In genomic region chr6:70791824-70792535, GRCm38 (mm10) we compare ENCODE assay signal across 8 mouse cellular contexts. TPM values are rescaled to one million over a fixed set of nuclear protein-coding genes. Genes with fewer than 3 reads are reported as not detected.
A peak's percentile ranks its signal among the peaks of the same experiment; 100 is the strongest.
DNase-seq lines count a peak whose midpoint lies in the region; ATAC-seq lines count a peak whose summit lies in the region.

Gene Rpia (minus strand): TSS chr6:70792232.

- ATAC-seq in heart, embryonic 14.5 days (ENCODE audit: insufficient number of reproducible peaks, insufficient read depth, low FRiP score, low read depth), result peak; percentile 97
- peak; percentile 88 for ATAC-seq in liver, embryonic 13.5 days (ENCODE audit: low read depth)
- peak; percentile 97 for ATAC-seq in stomach, embryonic 16.5 days (ENCODE audit: insufficient read depth, low FRiP score)

- peak within 1 kb of the TSS; percentile 81 for H3K9ac ChIP-seq in heart, embryonic 14.5 days (ENCODE audit: low read length)
- H3K9ac ChIP-seq in liver, embryonic 13.5 days, result peak within 1 kb of the TSS; percentile 91
- peak within 1 kb of the TSS; percentile 80 for H3K9ac ChIP-seq in stomach, embryonic 16.5 days (ENCODE audit: low read length)

- H3K4me2 ChIP-seq in heart, embryonic 14.5 days (ENCODE audit: low read length), result peak within 1 kb of the TSS; percentile 97
- peak within 1 kb of the TSS; percentile 96 for H3K4me2 ChIP-seq in liver, embryonic 13.5 days
- peak within 1 kb of the TSS; percentile 87 for H3K4me2 ChIP-seq in stomach, embryonic 16.5 days (ENCODE audit: low read depth, low read length)

- no peaks in the 10 kb centered on the region for H3K36me3 ChIP-seq in heart, embryonic 14.5 days (ENCODE audit: control insufficient read depth, insufficient read depth, low read length)
- H3K36me3 ChIP-seq in liver, embryonic 13.5 days, result peaks cover 17% of the 10 kb centered on the region
- no peaks in the 10 kb centered on the region for H3K36me3 ChIP-seq in stomach, embryonic 16.5 days (ENCODE audit: control insufficient read depth, insufficient read depth, low read length)

- H3K27ac ChIP-seq in brown adipose tissue, adult 24 weeks (replicated peaks; ENCODE audit: low read depth, low read length), result peak within 1 kb of the TSS; percentile 61
- H3K27ac ChIP-seq in heart, embryonic 14.5 days (replicated peaks in 1 of 2; ENCODE audit: control insufficient read depth in 1 of 2, insufficient read depth in 1 of 2, low read depth in 2 of 2, low read length in 2 of 2), result peak within 1 kb of the TSS; percentile 66 to 73
- H3K27ac ChIP-seq in liver, embryonic 13.5 days, result peak within 1 kb of the TSS; percentile 94
- H3K27ac ChIP-seq in stomach, embryonic 16.5 days (ENCODE audit: low read length), result peak within 1 kb of the TSS; percentile 90

- no peaks in the 10 kb centered on the region for H3K27me3 ChIP-seq in heart, embryonic 14.5 days (ENCODE audit: control insufficient read depth, insufficient read depth, low read length)
- no peaks in the 10 kb centered on the region for H3K27me3 ChIP-seq in liver, embryonic 13.5 days
- no peaks in the 10 kb centered on the region for H3K27me3 ChIP-seq in stomach, embryonic 16.5 days (ENCODE audit: control insufficient read depth, insufficient read depth, low read length)

- peaks cover 12% of the 10 kb centered on the region for H3K4me1 ChIP-seq in brown adipose tissue, adult 24 weeks (ENCODE audit: control insufficient read depth, insufficient read depth, insufficient read length, low read length)
- peaks cover 8 to 19% of the 10 kb centered on the region in 2 experiments for H3K4me1 ChIP-seq in heart, embryonic 14.5 days (ENCODE audit: control insufficient read depth in 2 of 2, insufficient read depth in 2 of 2, low read length in 2 of 2)
- peaks cover 76% of the 10 kb centered on the region for H3K4me1 ChIP-seq in liver, embryonic 13.5 days (replicated peaks)
- H3K4me1 ChIP-seq in stomach, embryonic 16.5 days (ENCODE audit: control insufficient read depth, insufficient read depth, low read length), result peaks cover 21% of the 10 kb centered on the region

- no peaks in the 10 kb centered on the region for H3K9me3 ChIP-seq in heart, embryonic 14.5 days (ENCODE audit: control insufficient read depth, low read length)
- H3K9me3 ChIP-seq in liver, embryonic 13.5 days (replicated peaks), result no peaks in the 10 kb centered on the region
- no peaks in the 10 kb centered on the region for H3K9me3 ChIP-seq in stomach, embryonic 16.5 days (replicated peaks; ENCODE audit: control insufficient read depth, low read length)

- WGBS in heart, embryonic 14.5 days, result under 1% methylated on average over 49 of the region's 62 CpGs
- WGBS in liver, embryonic 13.5 days (ENCODE audit: insufficient replicate concordance), result under 1% methylated on average over 62 of the region's 62 CpGs
- WGBS in stomach, embryonic 16.5 days, result under 1% methylated on average over 62 of the region's 62 CpGs

- DNase-seq in CD4-positive, CD25-positive, alpha-beta regulatory T cell, adult 2 months (ENCODE audit: low read depth, low spot score), result peak; percentile 96
- DNase-seq in fibroblast of lung, adult 2 months (ENCODE audit: low read depth), result peak; percentile 96
- DNase-seq in kidney, postnatal 14 days, result peak; percentile 99
- DNase-seq in liver, embryonic 13.5 days, result peak; percentile 98
- peak; percentile 94 for DNase-seq in neural tube, embryonic 10.5 days (ENCODE audit: extremely low spot score, low spot score)

- H3K4me3 ChIP-seq in brown adipose tissue, adult 24 weeks (ENCODE audit: insufficient read depth, low read depth, low read length), result peak within 1 kb of the TSS; percentile 82
- peak within 1 kb of the TSS; percentile 67 to 70 for H3K4me3 ChIP-seq in heart, embryonic 14.5 days (ENCODE audit: control insufficient read depth in 1 of 2, insufficient read depth in 1 of 2, low read depth in 1 of 2, low read length in 2 of 2)
- peak within 1 kb of the TSS; percentile 88 for H3K4me3 ChIP-seq in liver, embryonic 13.5 days (replicated peaks)
- peak within 1 kb of the TSS; percentile 71 for H3K4me3 ChIP-seq in stomach, embryonic 16.5 days (replicated peaks; ENCODE audit: low read length)

RNA-seq across cellular contexts. Expression of gene Rpia, which starts in this region (rescaled TPM):
- 18.1 and 42.6 TPM in 2 replicates for polyA plus RNA-seq in brown adipose tissue, adult 24 weeks (2012; ENCODE audit: insufficient read depth, insufficient read length, missing spikeins)
- polyA plus RNA-seq in heart, embryonic 14.5 days (2014; fragmentation: Nextera tagmentation; extraction: Ambion mirVana), result 1.4 and 1.5 TPM in 2 replicates
- polyA plus RNA-seq in liver, embryonic 13.5 days (2015; fragmentation: Nextera tagmentation; extraction: Ambion mirVana), result 3.7 and 4.5 TPM in 2 replicates
- 2.8 and 3.5 TPM in 2 replicates for polyA plus RNA-seq in stomach, embryonic 16.5 days (2015; fragmentation: Nextera tagmentation; extraction: Ambion mirVana)

Comparison
In these comparisons a context has a peak if more than half of its experiments do, and no peak if none do; other contexts are left out.
1. Peak in every context shown above with its lines: DNase-seq, ATAC-seq, H3K4me3 ChIP-seq and H3K27ac ChIP-seq.